Mouse (Mus musculus) Muller cell, postnatal 12 days (primary cell): ENCODE results near the gene Olfr1208.

Source experiments
- DNase-seq: peaks from one replicate; pipeline ENCODE4 v3.0.0-alpha.2; 2015; ENCODE audit errors: inconsistent ontology term

The Olfr1208 gene

DNA sequence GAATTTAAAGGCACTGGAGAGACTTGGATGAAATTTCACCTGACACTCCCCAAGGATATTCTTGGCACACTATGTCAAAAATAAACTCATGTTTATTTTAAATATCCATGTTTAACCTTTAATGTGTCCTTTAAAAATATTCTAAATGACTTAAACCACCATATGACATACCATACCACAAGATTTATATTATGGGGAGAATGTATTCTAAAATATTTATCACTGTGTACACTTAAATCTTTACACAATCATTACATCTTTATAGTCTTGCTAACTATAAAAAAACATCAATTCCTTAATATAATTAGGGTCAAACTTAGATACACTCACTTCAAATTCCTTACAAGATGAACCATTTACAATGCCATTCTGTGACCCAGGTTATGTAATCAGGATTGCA lies at the start of gene Olfr1208:
Gene Olfr1208, minus strand, starts transcription at position 101 of the 400 bp plus-strand sequence.
- DNase-seq, result no peak

DNA sequence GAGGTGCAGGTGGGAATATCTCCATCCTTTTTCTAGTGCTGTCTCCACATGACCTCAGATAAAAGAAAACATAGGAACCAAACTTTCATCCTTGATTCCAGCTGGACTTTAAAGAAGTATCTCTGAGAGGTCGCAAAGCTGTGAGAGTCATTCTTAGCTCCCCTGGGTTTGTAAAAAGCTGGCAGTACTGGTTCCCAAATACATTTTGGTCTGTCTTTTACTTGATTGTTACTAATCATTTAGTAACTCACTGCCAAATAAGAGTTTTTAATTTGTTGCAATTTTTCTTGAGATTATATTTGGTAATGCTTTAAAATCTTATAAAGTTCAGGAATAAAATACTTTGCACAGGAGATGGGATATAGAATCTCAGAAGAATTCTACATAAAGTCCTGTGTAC lies 35.9 kb upstream of the Olfr1208 start, which contains the start of gene Olfr1211:
Gene Olfr1211, minus strand, starts transcription at position 101 of the 400 bp plus-strand sequence.
- DNase-seq, result no peak

DNA sequence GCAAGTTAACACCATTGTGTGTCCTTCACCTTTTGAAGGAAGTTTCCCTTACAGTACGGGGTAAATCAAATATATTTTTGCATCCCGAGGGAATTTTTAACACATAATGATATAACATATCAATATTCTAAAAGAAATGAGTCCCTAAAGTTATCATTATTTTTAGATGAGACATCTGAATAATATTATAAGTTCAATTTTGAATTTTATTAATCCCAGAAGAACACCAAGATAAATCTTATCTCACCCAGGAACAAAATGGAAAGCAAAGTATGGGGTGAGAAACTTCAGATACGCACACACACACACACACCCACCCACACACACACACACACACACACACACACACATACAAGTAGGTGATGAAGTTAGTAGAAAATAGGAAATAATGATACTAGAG lies 12.9 kb upstream of the Olfr1208 start, which contains the start of gene Olfr1209:
Gene Olfr1209, minus strand, starts transcription at position 101 of the 400 bp plus-strand sequence.
- DNase-seq, result no peak

DNA sequence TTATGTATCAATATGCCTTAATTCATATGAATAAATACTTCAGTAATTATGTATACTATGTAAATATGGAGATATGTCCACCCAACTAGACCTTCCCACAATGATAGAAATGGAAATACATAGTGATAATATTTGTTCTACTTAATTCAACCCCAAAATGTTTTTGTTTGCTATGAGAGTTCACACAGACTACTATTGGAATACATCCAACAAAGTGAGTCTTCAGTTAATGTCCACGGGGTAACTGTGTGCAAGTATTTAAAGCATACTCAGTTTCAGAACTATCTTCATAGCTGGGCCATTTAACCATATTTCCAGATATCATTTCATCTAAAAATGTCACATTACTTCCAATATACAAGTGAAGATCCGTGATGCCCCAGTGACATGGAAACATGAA lies 39.2 kb downstream of the Olfr1208 start, which contains the start of gene Olfr1206:
Gene Olfr1206, plus strand, starts transcription at position 301 of the 400 bp plus-strand sequence.
- no peak for DNase-seq

DNA sequence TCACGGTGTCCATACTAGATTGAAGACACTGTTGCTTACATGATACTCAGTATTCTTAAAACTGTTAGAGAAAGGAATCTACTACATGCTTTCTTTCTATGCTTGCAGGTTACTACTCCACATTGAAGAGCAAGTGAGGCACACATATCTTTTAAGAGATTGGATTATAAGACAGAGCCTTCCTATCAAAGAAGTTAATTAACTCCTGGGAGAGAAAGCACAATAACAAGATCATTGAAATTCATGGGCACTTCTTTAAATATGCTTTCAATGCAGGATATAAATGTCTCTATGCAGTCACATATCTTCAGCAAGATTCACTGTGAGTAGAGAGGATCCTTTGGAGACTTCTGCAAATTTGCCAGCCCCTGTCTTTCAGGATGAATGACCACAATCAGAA lies 53.1 kb downstream of the Olfr1208 start, which contains the start of gene Olfr1204:
Gene Olfr1204, plus strand, starts transcription at position 301 of the 400 bp plus-strand sequence.
- DNase-seq, result no peak
